Mouse (Mus musculus) thymus, adult 2 months (tissue): ENCODE data around the gene Rbm41. TPM values are rescaled to one million over a fixed set of nuclear protein-coding genes. Genes with fewer than 3 reads are reported as not detected.

Source experiments
- DNase-seq: peaks from one replicate; pipeline ENCODE4 v3.0.0; 2021
- H3K27ac ChIP-seq: fragments of 200-500 bp; 2 replicates; pipeline ENCODE4 v1.5.1; 2012; ENCODE audit warnings: low read length, control low read depth; ENCODE audit not compliant: control insufficient read depth, insufficient read depth
- H3K27me3 ChIP-seq: fragments of 200-500 bp; 2 replicates; pipeline ENCODE4 v1.6.1; 2012; ENCODE audit warnings: mild to moderate bottlenecking, low read length, moderate library complexity, mixed read lengths; ENCODE audit not compliant: control insufficient read depth, insufficient read depth
- H3K36me3 ChIP-seq: fragments of 200-500 bp; 2 replicates; pipeline ENCODE4 v1.6.1; 2012; ENCODE audit warnings: mild to moderate bottlenecking, low read length, moderate library complexity; ENCODE audit not compliant: control insufficient read depth, insufficient read depth
- H3K4me1 ChIP-seq: fragments of 200-500 bp; replicated peaks from 2 replicates; pipeline ENCODE4 v1.6.1; 2012; ENCODE audit warnings: low read length; ENCODE audit not compliant: control insufficient read depth, insufficient read depth
- H3K4me3 ChIP-seq: fragments of 200-500 bp; 2 replicates; pipeline ENCODE4 v1.5.1; 2012; ENCODE audit warnings: mild to moderate bottlenecking, low read length, control low read depth, moderate library complexity; ENCODE audit not compliant: control insufficient read depth, insufficient read depth
- CTCF ChIP-seq: fragments of 200-500 bp; IDR thresholded peaks from 2 replicates; pipeline ENCODE4 v1.5.1; 2012; ENCODE audit warnings: mild to moderate bottlenecking, control low read depth, low read length, moderate library complexity, borderline replicate concordance; ENCODE audit not compliant: control insufficient read depth, poor library complexity, insufficient read depth; ENCODE audit errors: extremely low read depth
- POLR2A ChIP-seq: fragments of 200-500 bp; IDR thresholded peaks from 2 replicates; pipeline ENCODE4 v1.6.1; 2012; ENCODE audit warnings: mild to moderate bottlenecking, low read length, control low read depth, moderate library complexity; ENCODE audit not compliant: control insufficient read depth, poor library complexity, insufficient read depth; ENCODE audit errors: extremely low read depth
- WGBS: fragments of 180-500 bp; shearing (Covaris S2); methylation state at CpG from one replicate; pipeline ENCODE4 v1.1.7; 2018; 5-methylcytosine and 5-hydroxymethylcytosine counted together
- polyA plus RNA-seq: library from polyadenylated mRNA; depleted of rRNA; stranded (reverse); fragments of >200 nt; gene quantifications from 2 replicates; pipeline ENCODE4 v1.2.3, GENCODE M21; 2012; rRNA removed

Rbm41 gene
- polyA plus RNA-seq, 1 experiment: 1.3 TPM

- no peak for DNase-seq
- TF ChIP-seq POLR2A: no peak
- TF ChIP-seq CTCF: no peak
- WGBS: 96% methylated on average over 5 of the region's 5 CpGs
- Histone ChIP-seq H3K27me3 (no peaks in the 10 kb centered on the region), H3K36me3 (no peaks in the 10 kb centered on the region), H3K4me1 (no peaks in the 10 kb centered on the region), H3K4me3 (no peak overlapping the region), H3K27ac (no peak overlapping the region)
Measured at GRCm38 (mm10) chrX:139859402-139859801, 139.0 kb downstream of the Rbm41 start.

GRCm38 (mm10) chrX:139854795-139855194 is 143.6 kb downstream of the Rbm41 start:
- WGBS: 97% methylated on average over 4 of the region's 4 CpGs
- TF ChIP-seq POLR2A (no peak), CTCF (no peak)
- Histone ChIP-seq H3K4me1 (no peaks in the 10 kb centered on the region), H3K27ac (no peak overlapping the region), H3K4me3 (no peak overlapping the region), H3K36me3 (no peaks in the 10 kb centered on the region), H3K27me3 (no peaks in the 10 kb centered on the region)
- DNase-seq: no peak

DNA sequence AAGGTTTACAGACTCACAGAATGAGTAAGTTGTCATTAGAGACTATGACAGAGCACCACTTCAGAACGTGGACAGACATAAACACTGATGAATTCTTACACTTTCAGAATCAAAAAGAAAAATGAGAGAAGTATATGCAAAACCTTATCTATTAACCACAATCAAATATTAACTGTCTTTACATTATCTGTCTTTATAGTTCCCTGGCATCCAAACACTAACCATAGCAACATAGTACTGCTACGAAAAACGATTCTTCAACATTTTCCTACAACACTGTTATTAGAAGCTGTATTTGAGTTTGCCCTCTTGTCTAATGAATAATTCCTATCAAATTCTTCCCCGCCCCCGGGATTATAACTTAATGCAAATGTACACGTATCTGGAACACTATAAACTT is 157.3 kb downstream of the Rbm41 start:
- no peaks in the 10 kb centered on the region for H3K27me3 ChIP-seq
- WGBS: 88% methylated on average over 6 of the region's 6 CpGs
- no peaks in the 10 kb centered on the region for H3K4me1 ChIP-seq
- no peak overlapping the region for H3K27ac ChIP-seq
- TF ChIP-seq POLR2A (no peak), CTCF (no peak)
- no peaks in the 10 kb centered on the region for H3K36me3 ChIP-seq
- no peak for DNase-seq
- no peak overlapping the region for H3K4me3 ChIP-seq

Other genes starting within 250 kb of the Rbm41 start
- gene Ripply1, start 216.2 kb downstream of the Rbm41 start, polyA plus RNA-seq: 0.17 and 0.22 TPM in 2 replicates
- gene Cldn2, start 197.8 kb downstream of the Rbm41 start, polyA plus RNA-seq: 0.23 and 0.28 TPM in 2 replicates
- 1.5 and 1.6 TPM in 2 replicates for gene Morc4, start 126.9 kb downstream of the Rbm41 start, polyA plus RNA-seq
- 4.5 and 7.8 TPM in 2 replicates for gene Nup62cl, start 64.1 kb upstream of the Rbm41 start, polyA plus RNA-seq
- not detected in 2 replicates for gene Pih1h3b, start 64.3 kb upstream of the Rbm41 start, polyA plus RNA-seq